Mouse (Mus musculus): ENCODE data around the gene Hoxd9. TPM values are rescaled to one million over a fixed set of nuclear protein-coding genes. Genes with fewer than 3 reads are reported as not detected.

Hoxd9 gene
- total and polyA plus RNA-seq, 3 experiments = 0.10 to 0.29 (median 0.16) TPM

- Histone ChIP-seq H3K9ac (ENCODE audit: low read depth, low read length) (no peak overlapping the region), H3K4me1 (ENCODE audit: control insufficient read depth, insufficient read depth, low read length) (no peaks in the 10 kb centered on the region), H3K79me2 (replicated peaks; ENCODE audit: control insufficient read depth, insufficient read depth, low read length) (no peaks in the 10 kb centered on the region), H3K4me3 (no peak overlapping the region), H3K27ac (no peak overlapping the region), H3K27me3 (ENCODE audit: control insufficient read depth, insufficient read depth, low read length) (peaks cover 21% of the 10 kb centered on the region), H3K36me3 (ENCODE audit: control insufficient read depth, insufficient read depth, low read length) (no peaks in the 10 kb centered on the region)
- peak; percentile 75 to 85 for DNase-seq
- TF ChIP-seq EP300 (IDR thresholded peaks at IDR 0.05; ENCODE audit: insufficient read depth, low read depth, low read length) (peak; percentile 60; the same call in 1 of the 2 replicates), CTCF (IDR thresholded peaks at IDR 0.05) (peak; percentile 88), POLR2A (IDR thresholded peaks at IDR 0.05; ENCODE audit: insufficient read depth, low read depth, low read length) (no peak)
- WGBS = 5% methylated on average over 26 of the region's 26 CpGs
- intact Hi-C loops (cut with DNase I) = loop anchor here (1.0 kb wide), 3 partner anchors 249 to 423 kb away; no protein-coding TSS in a partner anchor
Measured at GRCm38 (mm10) chr2:74715504-74716241, 18.1 kb downstream of the Hoxd9 start.

- no peak overlapping the region for H3K4me3 ChIP-seq
- H3K79me2 ChIP-seq (replicated peaks; ENCODE audit: control insufficient read depth, insufficient read depth, low read length) = no peaks in the 10 kb centered on the region
- 21% methylated on average over 2 of the region's 2 CpGs for WGBS
- TF ChIP-seq CTCF (IDR thresholded peaks at IDR 0.05) (no peak), EP300 (IDR thresholded peaks at IDR 0.05; ENCODE audit: insufficient read depth, low read depth, low read length) (no peak), POLR2A (IDR thresholded peaks at IDR 0.05; ENCODE audit: insufficient read depth, low read depth, low read length) (no peak)
- H3K9ac ChIP-seq (ENCODE audit: low read depth, low read length) = no peak overlapping the region
- intact Hi-C loops (cut with DNase I) = no loop called here
- peaks cover 16% of the 10 kb centered on the region for H3K27me3 ChIP-seq (ENCODE audit: control insufficient read depth, insufficient read depth, low read length)
- H3K4me1 ChIP-seq (ENCODE audit: control insufficient read depth, insufficient read depth, low read length) = no peaks in the 10 kb centered on the region
- no peak overlapping the region for H3K27ac ChIP-seq
- DNase-seq = no peak
- H3K36me3 ChIP-seq (ENCODE audit: control insufficient read depth, insufficient read depth, low read length) = no peaks in the 10 kb centered on the region
Measured at GRCm38 (mm10) chr2:74720384-74720783, 22.9 kb downstream of the Hoxd9 start.

DNA sequence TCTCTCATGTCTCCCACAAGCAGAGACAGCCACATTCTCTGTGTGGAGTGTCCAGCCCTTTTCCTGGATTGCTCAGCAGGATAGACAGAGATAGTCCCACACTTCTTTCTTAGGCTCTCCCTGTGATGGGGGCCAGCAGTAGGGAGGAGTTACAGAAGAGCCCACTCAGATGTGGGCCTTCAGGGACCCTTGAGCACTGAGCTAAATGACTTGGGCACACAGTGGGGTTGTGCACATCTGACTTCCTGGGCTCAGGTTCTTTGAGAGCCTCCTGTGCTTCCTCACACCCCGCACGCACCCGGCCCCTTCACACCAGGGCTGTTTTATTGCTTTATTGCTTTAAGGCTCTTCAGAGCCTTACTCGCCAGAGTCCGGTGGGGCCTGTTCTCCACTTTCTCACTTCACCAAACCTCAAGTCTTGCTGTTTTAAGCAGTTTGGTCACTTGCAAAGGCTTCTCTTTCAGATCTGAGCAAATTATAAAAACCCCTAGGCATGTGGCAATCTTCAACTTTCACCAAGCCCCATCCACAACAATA, 23.5 kb downstream of the Hoxd9 start:
- no peak overlapping the region for H3K9ac ChIP-seq (ENCODE audit: low read depth, low read length)
- 35% methylated on average over 5 of the region's 5 CpGs for WGBS

DNA sequence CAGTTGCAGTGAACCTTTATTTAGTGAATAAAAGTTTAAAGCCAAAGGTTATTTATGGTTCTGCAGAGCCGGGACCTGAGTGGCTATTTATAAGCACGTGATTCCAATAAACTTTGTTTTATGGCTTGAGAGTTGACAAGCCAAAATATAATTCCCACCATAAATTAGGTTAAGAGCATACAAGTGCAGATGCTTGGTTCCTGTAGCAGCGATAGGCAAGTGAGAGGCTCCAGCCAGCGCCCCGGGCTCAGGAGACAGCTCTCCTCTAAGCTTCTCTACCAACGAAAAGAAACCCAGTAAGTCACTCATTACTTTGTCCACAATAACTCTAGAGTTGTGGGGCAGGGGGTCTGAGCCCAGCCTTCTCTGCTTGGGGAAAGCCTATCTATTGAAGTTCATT, 24.4 kb downstream of the Hoxd9 start:
- no peak for DNase-seq
- Histone ChIP-seq H3K79me2 (replicated peaks; ENCODE audit: control insufficient read depth, insufficient read depth, low read length) (no peaks in the 10 kb centered on the region), H3K9ac (ENCODE audit: low read depth, low read length) (no peak overlapping the region), H3K4me1 (ENCODE audit: control insufficient read depth, insufficient read depth, low read length) (no peaks in the 10 kb centered on the region), H3K36me3 (ENCODE audit: control insufficient read depth, insufficient read depth, low read length) (no peaks in the 10 kb centered on the region), H3K4me3 (no peak overlapping the region), H3K27ac (no peak overlapping the region), H3K27me3 (ENCODE audit: control insufficient read depth, insufficient read depth, low read length) (peaks cover 20% of the 10 kb centered on the region)
- WGBS = 21% methylated on average over 6 of the region's 6 CpGs
- intact Hi-C loops (cut with DNase I) = no loop called here
- TF ChIP-seq EP300 (IDR thresholded peaks at IDR 0.05; ENCODE audit: insufficient read depth, low read depth, low read length) = no peak

More for the DNA sequence above, 23.5 kb downstream of the Hoxd9 start:
- Histone ChIP-seq H3K4me1 (ENCODE audit: control insufficient read depth, insufficient read depth, low read length) (no peaks in the 10 kb centered on the region), H3K79me2 (replicated peaks; ENCODE audit: control insufficient read depth, insufficient read depth, low read length) (no peaks in the 10 kb centered on the region), H3K4me3 (no peak overlapping the region), H3K27ac (no peak overlapping the region), H3K36me3 (ENCODE audit: control insufficient read depth, insufficient read depth, low read length) (no peaks in the 10 kb centered on the region), H3K27me3 (ENCODE audit: control insufficient read depth, insufficient read depth, low read length) (peaks cover 16% of the 10 kb centered on the region)
- no peak for DNase-seq
- TF ChIP-seq CTCF (IDR thresholded peaks at IDR 0.05) = no peak
- no peak for TF ChIP-seq POLR2A (IDR thresholded peaks at IDR 0.05; ENCODE audit: insufficient read depth, low read depth, low read length)
- intact Hi-C loops (cut with DNase I) = no loop called here

DNA sequence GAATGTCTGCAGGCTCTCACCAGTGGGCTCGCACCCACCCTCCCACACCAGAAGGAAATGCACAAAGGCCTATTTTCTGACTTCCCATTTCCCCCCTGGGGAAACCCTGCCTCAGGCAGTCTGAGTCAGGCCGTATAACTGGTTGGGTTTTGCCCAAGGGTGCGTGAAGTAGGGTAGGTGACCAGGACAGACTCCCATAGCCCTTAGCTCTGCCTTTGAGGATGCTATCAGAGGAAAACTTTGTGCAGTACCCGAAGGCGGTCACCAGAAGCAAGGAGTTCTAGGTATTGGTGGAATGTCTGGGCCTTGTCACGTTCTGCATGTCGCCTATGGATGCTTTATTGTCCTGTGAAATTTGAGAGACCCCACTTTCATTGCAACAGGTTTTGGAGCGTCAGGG, 25.4 kb downstream of the Hoxd9 start:
- no peak for TF ChIP-seq CTCF (IDR thresholded peaks at IDR 0.05)
- TF ChIP-seq EP300 (IDR thresholded peaks at IDR 0.05; ENCODE audit: insufficient read depth, low read depth, low read length) = no peak
- TF ChIP-seq POLR2A (IDR thresholded peaks at IDR 0.05; ENCODE audit: insufficient read depth, low read depth, low read length) = no peak

DNA sequence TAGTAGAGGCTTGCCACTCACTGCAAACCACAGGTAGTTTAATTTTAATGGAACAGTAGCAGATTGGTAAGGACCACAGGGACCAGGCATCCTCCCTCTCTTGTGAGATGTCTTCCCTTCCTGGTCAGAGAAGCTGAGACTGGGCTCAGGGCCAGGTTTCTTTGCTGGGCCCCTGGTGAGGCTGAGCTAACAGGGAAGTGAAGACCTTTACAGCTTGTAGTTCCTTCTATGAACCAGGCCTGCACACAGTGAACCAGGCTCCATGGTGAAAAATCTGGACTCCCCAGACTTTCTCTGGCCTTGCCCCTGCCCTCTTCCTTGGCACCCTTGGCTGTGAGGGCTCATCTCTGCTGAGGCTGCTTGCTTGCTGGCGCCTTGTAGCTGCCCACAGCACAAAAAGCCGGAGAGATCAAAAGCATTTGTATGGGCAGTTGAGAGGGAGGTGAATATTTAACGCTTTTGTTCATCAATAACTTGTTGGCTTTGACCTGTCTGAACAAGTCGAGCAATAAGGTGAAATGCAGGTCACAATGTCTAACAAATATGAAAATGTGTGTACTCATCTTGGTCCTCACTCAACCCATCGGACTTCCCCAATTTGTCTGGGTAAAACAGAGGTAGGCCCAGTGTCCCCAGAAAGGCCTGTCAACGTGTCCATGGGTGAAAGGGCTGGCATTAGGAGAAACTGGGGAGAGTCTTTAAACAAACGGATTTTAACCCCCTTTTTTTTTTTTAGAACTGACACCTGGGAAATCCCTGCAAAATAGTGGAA, 26.9 kb downstream of the Hoxd9 start:
- Histone ChIP-seq H3K79me2 (replicated peaks; ENCODE audit: control insufficient read depth, insufficient read depth, low read length) (no peaks in the 10 kb centered on the region), H3K9ac (ENCODE audit: low read depth, low read length) (no peak overlapping the region), H3K36me3 (ENCODE audit: control insufficient read depth, insufficient read depth, low read length) (no peaks in the 10 kb centered on the region), H3K27me3 (ENCODE audit: control insufficient read depth, insufficient read depth, low read length) (peaks cover 28% of the 10 kb centered on the region), H3K27ac (no peak overlapping the region), H3K4me1 (ENCODE audit: control insufficient read depth, insufficient read depth, low read length) (no peaks in the 10 kb centered on the region), H3K4me3 (no peak overlapping the region)
- no peak for TF ChIP-seq EP300 (IDR thresholded peaks at IDR 0.05; ENCODE audit: insufficient read depth, low read depth, low read length)
- TF ChIP-seq POLR2A (IDR thresholded peaks at IDR 0.05; ENCODE audit: insufficient read depth, low read depth, low read length) = no peak
- TF ChIP-seq CTCF (IDR thresholded peaks at IDR 0.05) = no peak
- peak in 1 of 2 experiments; percentile 12 for DNase-seq
- intact Hi-C loops (cut with DNase I) = no loop called here
- 45% methylated on average over 7 of the region's 7 CpGs for WGBS

More for the DNA sequence above, 25.4 kb downstream of the Hoxd9 start:
- intact Hi-C loops (cut with DNase I) = no loop called here
- Histone ChIP-seq H3K27me3 (ENCODE audit: control insufficient read depth, insufficient read depth, low read length) (peaks cover 27% of the 10 kb centered on the region), H3K27ac (no peak overlapping the region), H3K9ac (ENCODE audit: low read depth, low read length) (no peak overlapping the region), H3K4me3 (no peak overlapping the region), H3K4me1 (ENCODE audit: control insufficient read depth, insufficient read depth, low read length) (no peaks in the 10 kb centered on the region), H3K36me3 (ENCODE audit: control insufficient read depth, insufficient read depth, low read length) (no peaks in the 10 kb centered on the region), H3K79me2 (replicated peaks; ENCODE audit: control insufficient read depth, insufficient read depth, low read length) (no peaks in the 10 kb centered on the region)
- WGBS = 20% methylated on average over 8 of the region's 8 CpGs
- DNase-seq = peak in 1 of 2 experiments; percentile 14
